Mouse (Mus musculus) heart, postnatal 0 days (tissue): Measurements from ENCODE around the gene Dnah10. TPM values are rescaled to one million over a fixed set of nuclear protein-coding genes. Genes with fewer than 3 reads are reported as not detected.

Experiments
- ATAC-seq: fragments of 200-750 bp; cut with Nextera tagmentation; 2 replicates; pipeline ENCODE4 v1.8.0; 2017; ENCODE audit warnings: low read depth, moderate number of reproducible peaks, moderate library complexity; ENCODE audit not compliant: insufficient read depth
- DNase-seq: peaks from one replicate; pipeline ENCODE4 v3.0.0-alpha.2; 2016; ENCODE audit warnings: low spot score
- H3K27ac ChIP-seq: fragments of 300-500 bp; sonication (generic); 2 replicates; pipeline ENCODE4 v1.5.1; 2014; ENCODE audit warnings: low read depth, mild to moderate bottlenecking
- H3K27me3 ChIP-seq: fragments of 300-500 bp; sonication (generic); 2 replicates; pipeline ENCODE4 v1.6.1; 2014; ENCODE audit warnings: low read length, mixed read lengths; ENCODE audit not compliant: control insufficient read depth, insufficient read depth
- H3K36me3 ChIP-seq: fragments of 300-500 bp; sonication (generic); replicated peaks from 2 replicates; pipeline ENCODE4 v1.6.1; 2014; ENCODE audit warnings: low read length, mixed read lengths; ENCODE audit not compliant: control insufficient read depth, insufficient read depth
- H3K4me1 ChIP-seq: fragments of 300-500 bp; sonication (generic); 2 replicates; pipeline ENCODE4 v1.6.1; 2014; ENCODE audit warnings: antibody characterized with exemption; ENCODE audit not compliant: control insufficient read depth, insufficient read depth
- H3K4me2 ChIP-seq: fragments of 300-500 bp; sonication (generic); 2 replicates; pipeline ENCODE4 v1.6.1; 2014; ENCODE audit warnings: low read depth, mild to moderate bottlenecking, low read length, moderate library complexity
- H3K4me3 ChIP-seq: fragments of 300-500 bp; sonication (generic); 2 replicates; pipeline ENCODE4 v1.5.1; 2014; ENCODE audit warnings: low read depth, low read length
- H3K9ac ChIP-seq: fragments of 300-500 bp; sonication (generic); replicated peaks from 2 replicates; pipeline ENCODE4 v1.6.1; 2014; ENCODE audit warnings: low read depth, low read length, mixed read lengths
- H3K9me3 ChIP-seq: fragments of 300-500 bp; sonication (generic); replicated peaks from 2 replicates; pipeline ENCODE4 v1.6.1; 2016; ENCODE audit warnings: low read length; ENCODE audit not compliant: control insufficient read depth
- CTCF ChIP-seq: IDR thresholded peaks from 2 replicates; pipeline ENCODE4 v1.5.1; 2016; ENCODE audit warnings: antibody characterized with exemption, control low read depth, low read depth
- EP300 ChIP-seq: IDR thresholded peaks from 2 replicates; pipeline ENCODE4 v1.6.1; 2016; ENCODE audit warnings: antibody characterized with exemption, low read depth
- WGBS: fragments of 180-500 bp; shearing (Covaris S2); extraction: QIAGEN DNeasy Blood & Tissue Kit; methylation state at CpG from one replicate; pipeline ENCODE4 v1.1.7; 2014; 5-methylcytosine and 5-hydroxymethylcytosine counted together
- polyA plus RNA-seq: library from polyadenylated mRNA; unstranded; fragments of >200 nt; fragmentation: Nextera tagmentation; extraction: Ambion mirVana; gene quantifications from 2 replicates; pipeline ENCODE4 v1.2.1, GENCODE M21; 2015
- total RNA-seq: library from RNA; depleted of rRNA; stranded (reverse); fragments of >200 nt; gene quantifications from 2 replicates; pipeline ENCODE4 v1.2.3, GENCODE M21; 2014; ENCODE audit warnings: low replicate concordance

Dnah10 gene
- total and polyA plus RNA-seq, 2 experiments from 2014 or later = 0.01 TPM; not detected in 1

DNA sequence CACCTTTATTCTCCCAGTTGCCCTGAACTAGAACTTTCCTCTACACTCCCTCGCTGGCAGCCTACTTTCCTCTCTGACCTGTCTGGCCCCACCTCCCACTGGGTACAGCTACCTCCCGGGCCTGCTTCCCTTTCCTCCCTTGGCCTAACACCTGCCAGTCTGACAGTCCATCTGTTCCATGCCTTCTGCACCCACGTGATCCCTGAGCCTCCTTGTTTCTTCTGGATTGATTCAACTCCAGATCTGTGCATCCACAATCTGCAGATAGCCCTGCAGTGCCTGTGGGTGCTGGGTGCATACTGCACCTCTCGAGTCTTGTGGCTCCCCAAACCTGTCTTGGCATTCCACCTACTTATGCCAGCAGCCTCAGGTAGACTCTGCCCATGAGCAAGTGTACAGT is 111.7 kb downstream of the Dnah10 start:
- peaks cover 81% of the 10 kb centered on the region for H3K27me3 ChIP-seq
- no peak overlapping the region for H3K27ac ChIP-seq
- no peak overlapping the region for H3K9ac ChIP-seq
- TF ChIP-seq CTCF (no peak), EP300 (no peak)
- no peaks in the 10 kb centered on the region for H3K9me3 ChIP-seq
- DNase-seq = no peak
- H3K36me3 ChIP-seq = no peaks in the 10 kb centered on the region
- WGBS = 65% methylated on average over 4 of the region's 4 CpGs
- no peak overlapping the region for H3K4me3 ChIP-seq
- no peak for ATAC-seq
- H3K4me2 ChIP-seq = no peak overlapping the region
- H3K4me1 ChIP-seq = no peaks in the 10 kb centered on the region

DNA sequence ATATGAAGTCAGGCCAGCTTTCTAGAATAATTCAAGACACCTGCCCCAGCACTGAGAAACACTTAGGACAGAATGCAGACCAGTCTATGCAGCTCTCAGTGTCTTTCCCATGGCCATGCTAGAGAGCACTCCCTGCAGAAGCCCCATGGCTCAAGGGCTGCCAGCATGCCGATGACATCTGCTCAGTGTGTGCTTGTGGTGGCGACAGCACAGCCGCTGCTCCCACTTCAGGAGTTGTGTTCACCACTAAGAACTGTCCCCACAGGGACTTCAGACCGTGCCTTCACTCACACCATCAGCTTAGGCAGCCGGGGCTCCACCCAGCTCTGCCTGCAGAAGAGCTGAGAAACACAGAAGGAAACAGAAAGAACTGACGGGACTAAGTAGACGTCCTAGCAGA is 115.3 kb downstream of the Dnah10 start:
- peak; percentile 83 for ATAC-seq
- H3K4me1 ChIP-seq = peaks cover 10% of the 10 kb centered on the region; the same call in 1 of the 2 replicates
- 28% methylated on average over 7 of the region's 7 CpGs for WGBS
- TF ChIP-seq EP300 (no peak), CTCF (no peak)
- H3K9ac ChIP-seq = no peak overlapping the region
- H3K9me3 ChIP-seq = no peaks in the 10 kb centered on the region
- DNase-seq = peak; percentile 60
- peaks cover 79% of the 10 kb centered on the region for H3K27me3 ChIP-seq
- H3K4me3 ChIP-seq = no peak overlapping the region
- H3K27ac ChIP-seq = no peak overlapping the region
- H3K4me2 ChIP-seq = peak overlapping the region; percentile 16; the same call in 1 of the 2 replicates
- no peaks in the 10 kb centered on the region for H3K36me3 ChIP-seq

DNA sequence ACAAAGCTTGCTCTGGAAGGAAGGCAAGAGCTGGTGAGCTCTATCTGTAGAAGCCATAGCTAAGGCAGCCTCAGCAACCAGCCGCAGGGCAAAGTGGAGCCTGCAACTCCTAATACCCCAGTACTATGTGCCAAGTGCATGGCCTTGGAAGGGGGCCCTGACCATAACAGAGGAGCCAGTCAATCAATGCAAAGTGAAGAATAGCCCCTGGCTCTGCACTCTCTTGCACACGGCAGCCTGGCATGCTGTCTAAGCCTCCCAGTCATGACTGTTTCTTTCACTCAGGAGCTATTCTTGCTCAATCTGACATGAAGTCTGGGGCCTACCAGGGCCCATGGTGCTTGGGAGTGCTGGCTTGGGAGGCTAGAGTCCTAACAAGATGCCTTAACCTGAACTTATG is 115.8 kb downstream of the Dnah10 start:
- no peak for TF ChIP-seq EP300
- no peak for TF ChIP-seq CTCF
- peaks cover 13% of the 10 kb centered on the region; the same call in 1 of the 2 replicates for H3K4me1 ChIP-seq
- ATAC-seq (no peak), DNase-seq (no peak)
- H3K9me3 ChIP-seq = no peaks in the 10 kb centered on the region
- H3K9ac ChIP-seq = no peak overlapping the region
- 50% methylated on average over 2 of the region's 2 CpGs for WGBS
- H3K36me3 ChIP-seq = no peaks in the 10 kb centered on the region
- H3K4me3 ChIP-seq = no peak overlapping the region
- H3K27ac ChIP-seq = no peak overlapping the region
- peaks cover 74% of the 10 kb centered on the region for H3K27me3 ChIP-seq
- peak overlapping the region; percentile 16; the same call in 1 of the 2 replicates for H3K4me2 ChIP-seq

DNA sequence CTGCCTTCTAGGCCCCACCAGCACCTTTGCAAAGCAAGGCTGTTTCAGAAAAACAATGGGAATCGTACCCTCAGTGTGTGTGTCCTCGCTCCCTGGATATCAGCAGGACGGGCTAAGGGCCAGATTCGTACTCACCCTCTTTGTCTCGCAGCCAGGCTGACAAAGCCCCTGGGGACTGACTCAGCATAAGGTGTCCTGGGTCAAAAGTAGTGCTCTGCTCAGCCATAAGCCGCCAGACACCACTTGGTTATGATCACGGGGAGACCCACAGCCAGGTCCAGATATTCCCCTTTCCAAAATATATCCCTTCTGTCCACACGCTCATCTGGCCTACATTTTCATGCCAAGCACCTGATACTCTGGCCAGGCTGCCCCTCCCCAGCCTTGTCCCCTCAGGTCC is 118.5 kb downstream of the Dnah10 start:
- TF ChIP-seq EP300 = no peak
- no peak for DNase-seq
- 49% methylated on average over 8 of the region's 8 CpGs for WGBS
- no peaks in the 10 kb centered on the region for H3K36me3 ChIP-seq
- no peak overlapping the region for H3K27ac ChIP-seq
- ATAC-seq = no peak
- H3K4me2 ChIP-seq = no peak overlapping the region
- H3K4me1 ChIP-seq = peaks cover 13% of the 10 kb centered on the region; the same call in 1 of the 2 replicates
- H3K9ac ChIP-seq = no peak overlapping the region
- H3K4me3 ChIP-seq = no peak overlapping the region
- no peaks in the 10 kb centered on the region for H3K9me3 ChIP-seq
- H3K27me3 ChIP-seq = peaks cover 71% of the 10 kb centered on the region

DNA sequence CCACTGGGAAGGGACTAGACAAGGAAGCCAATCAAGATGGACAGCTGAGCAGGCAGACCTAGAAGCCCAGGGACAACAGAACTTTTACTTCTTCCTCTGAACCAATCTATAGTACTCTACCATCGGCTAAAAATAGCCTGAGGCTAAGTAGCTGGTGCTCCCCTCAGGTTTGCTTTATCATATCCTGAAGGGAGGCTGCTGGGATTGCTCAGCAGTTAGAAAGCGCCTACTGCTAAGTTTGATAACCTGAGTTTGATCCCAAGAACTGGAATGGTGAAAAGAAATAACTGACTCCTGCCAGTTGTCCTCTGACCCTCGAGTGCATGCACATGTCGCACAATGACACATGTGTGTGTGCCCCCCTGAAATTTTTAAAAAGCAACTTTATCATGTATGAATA is 120.0 kb downstream of the Dnah10 start:
- Histone ChIP-seq H3K4me1 (peaks cover 13% of the 10 kb centered on the region; the same call in 1 of the 2 replicates), H3K4me2 (no peak overlapping the region), H3K4me3 (no peak overlapping the region), H3K36me3 (no peaks in the 10 kb centered on the region), H3K27me3 (peaks cover 65% of the 10 kb centered on the region), H3K9me3 (no peaks in the 10 kb centered on the region), H3K9ac (no peak overlapping the region), H3K27ac (no peak overlapping the region)
- 15% methylated on average over 4 of the region's 4 CpGs for WGBS
- DNase-seq (peak; percentile 43), ATAC-seq (no peak)
- TF ChIP-seq CTCF (no peak), EP300 (no peak)

DNA sequence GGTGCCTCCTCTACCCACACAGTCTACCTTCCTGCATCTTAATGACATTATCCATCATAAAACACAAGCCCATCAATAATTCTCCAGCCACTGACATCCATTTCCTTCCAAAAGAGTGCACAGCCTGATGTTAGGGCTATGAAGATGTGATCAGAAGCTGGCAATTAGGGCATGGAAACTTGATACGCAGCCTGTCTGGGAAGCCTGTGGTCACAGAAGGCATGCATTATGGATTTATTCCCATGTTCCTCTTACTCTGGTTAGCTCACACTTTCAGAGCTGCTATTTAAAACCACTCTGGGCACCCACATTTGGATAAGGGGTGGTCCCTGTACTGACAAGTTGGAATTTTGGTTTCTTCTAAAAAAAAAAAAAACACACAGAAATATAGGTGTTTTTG is 122.1 kb downstream of the Dnah10 start:
- DNase-seq (no peak), ATAC-seq (no peak)
- H3K27me3 ChIP-seq = peaks cover 52% of the 10 kb centered on the region
- H3K36me3 ChIP-seq = no peaks in the 10 kb centered on the region
- peaks cover 13% of the 10 kb centered on the region; the same call in 1 of the 2 replicates for H3K4me1 ChIP-seq
- no peak overlapping the region for H3K4me2 ChIP-seq
- TF ChIP-seq EP300 = no peak
- no peak for TF ChIP-seq CTCF
- H3K27ac ChIP-seq = no peak overlapping the region
- H3K9me3 ChIP-seq = no peaks in the 10 kb centered on the region
- WGBS = 92% methylated on average over 1 of the region's 1 CpGs
- no peak overlapping the region for H3K9ac ChIP-seq
- no peak overlapping the region for H3K4me3 ChIP-seq
